Mouse (Mus musculus) testis, adult 2 months (tissue): ENCODE measurements around the gene B3gat3. TPM values are rescaled to one million over a fixed set of nuclear protein-coding genes. Genes with fewer than 3 reads are reported as not detected.
"Not testable (repeated sequence)": the region's sequence is repeated elsewhere in the genome, so short reads cannot be mapped to it uniquely, and the experiment has no call there.

Source experiments
- H3K27ac ChIP-seq: fragments of 200-500 bp; 2 replicates; pipeline ENCODE4 v1.5.1; 2012; ENCODE audit warnings: low read depth, low read length; ENCODE audit not compliant: control insufficient read depth, insufficient read depth
- H3K27me3 ChIP-seq: fragments of 200-500 bp; 2 replicates; pipeline ENCODE4 v1.6.1; 2012; ENCODE audit warnings: mild to moderate bottlenecking, low read length, moderate library complexity; ENCODE audit not compliant: control insufficient read depth, insufficient read depth
- H3K36me3 ChIP-seq: fragments of 200-500 bp; 2 replicates; pipeline ENCODE4 v1.6.1; 2012; ENCODE audit warnings: mild to moderate bottlenecking, low read length; ENCODE audit not compliant: control insufficient read depth, insufficient read depth
- H3K4me1 ChIP-seq: fragments of 200-500 bp; 2 replicates; pipeline ENCODE4 v1.6.1; 2012; ENCODE audit warnings: low read length; ENCODE audit not compliant: control insufficient read depth, insufficient read depth
- H3K4me3 ChIP-seq: fragments of 200-500 bp; 2 replicates; pipeline ENCODE4 v1.5.1; 2012; ENCODE audit warnings: low read depth, mild to moderate bottlenecking, low read length, moderate library complexity, mixed read lengths; ENCODE audit not compliant: control insufficient read depth
- CTCF ChIP-seq: fragments of 200-500 bp; IDR thresholded peaks from 2 replicates; pipeline ENCODE4 v1.5.1; 2012; ENCODE audit warnings: low read depth, mild to moderate bottlenecking, inconsistent platforms, low read length, moderate library complexity; ENCODE audit not compliant: control insufficient read depth, insufficient read depth, insufficient replicate concordance
- POLR2A ChIP-seq: fragments of 200-500 bp; IDR thresholded peaks from 2 replicates; pipeline ENCODE4 v1.6.1; 2012; ENCODE audit warnings: low read depth, mild to moderate bottlenecking, inconsistent platforms, low read length, moderate library complexity; ENCODE audit not compliant: control insufficient read depth
- polyA plus RNA-seq: library from polyadenylated mRNA; depleted of rRNA; stranded (reverse); fragments of >200 nt; gene quantifications from 2 replicates; pipeline ENCODE4 v1.2.3, GENCODE M21; 2012

B3gat3 gene
- polyA plus RNA-seq, 1 experiment = 19.5 TPM

DNA sequence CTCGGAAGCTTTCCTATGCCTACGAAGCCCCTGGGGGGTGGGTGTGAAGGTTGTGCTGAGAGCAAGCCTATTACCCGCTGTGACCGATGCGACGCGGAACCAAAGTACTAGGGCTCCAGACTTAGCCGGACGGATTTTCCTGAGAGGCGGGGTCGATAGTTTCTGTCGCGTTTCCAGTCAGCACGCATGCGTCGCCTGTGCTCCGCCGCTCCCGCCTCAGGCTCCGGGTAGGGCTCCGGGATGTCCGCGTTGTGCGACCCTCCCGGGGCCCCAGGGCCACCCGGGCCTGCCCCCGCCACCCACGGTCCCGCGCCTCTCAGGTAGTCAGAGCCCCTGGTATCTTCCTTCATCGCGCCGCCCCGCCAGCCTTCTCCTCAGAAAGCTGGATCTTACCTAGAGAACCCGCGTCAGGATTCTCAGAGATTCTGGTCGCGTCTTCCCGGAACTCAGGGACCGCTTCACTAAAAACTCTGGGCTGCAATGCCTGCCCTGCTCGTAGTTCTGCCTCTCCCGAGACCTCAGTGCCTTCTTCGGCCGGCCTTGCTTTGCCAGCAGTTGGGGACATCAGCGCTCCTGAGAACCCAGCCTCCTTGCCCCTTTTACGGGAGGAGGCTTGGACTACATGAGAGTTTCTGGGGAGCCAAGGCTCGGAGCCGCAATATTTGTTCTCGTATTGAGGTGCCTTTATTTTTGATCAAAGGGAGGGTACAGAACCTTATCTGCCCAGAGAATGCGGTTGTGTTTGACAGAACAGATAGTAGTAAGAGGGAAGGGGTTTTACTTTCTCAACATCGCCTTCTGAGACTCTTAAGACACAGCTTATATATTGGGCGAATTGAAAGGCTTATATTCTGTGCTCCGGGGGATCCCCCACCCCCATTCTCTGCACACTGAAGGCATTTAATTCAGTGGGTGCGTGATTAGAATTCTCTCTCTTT is 27.1 kb upstream of the B3gat3 start, which contains the start of gene Ints5:
TSS of gene Ints5 (plus strand) at position 177 of the 938 bp plus-strand sequence.
- peak within 1 kb of the TSS; percentile 76 for H3K4me3 ChIP-seq
- H3K36me3 ChIP-seq = no peaks in the 10 kb centered on the region
- peak within 1 kb of the TSS; percentile 73 for H3K27ac ChIP-seq
- H3K4me1 ChIP-seq = peaks cover 16% of the 10 kb centered on the region
- H3K27me3 ChIP-seq = no peaks in the 10 kb centered on the region
- TF ChIP-seq POLR2A = peak; percentile 92
- TF ChIP-seq CTCF = no peak

DNA sequence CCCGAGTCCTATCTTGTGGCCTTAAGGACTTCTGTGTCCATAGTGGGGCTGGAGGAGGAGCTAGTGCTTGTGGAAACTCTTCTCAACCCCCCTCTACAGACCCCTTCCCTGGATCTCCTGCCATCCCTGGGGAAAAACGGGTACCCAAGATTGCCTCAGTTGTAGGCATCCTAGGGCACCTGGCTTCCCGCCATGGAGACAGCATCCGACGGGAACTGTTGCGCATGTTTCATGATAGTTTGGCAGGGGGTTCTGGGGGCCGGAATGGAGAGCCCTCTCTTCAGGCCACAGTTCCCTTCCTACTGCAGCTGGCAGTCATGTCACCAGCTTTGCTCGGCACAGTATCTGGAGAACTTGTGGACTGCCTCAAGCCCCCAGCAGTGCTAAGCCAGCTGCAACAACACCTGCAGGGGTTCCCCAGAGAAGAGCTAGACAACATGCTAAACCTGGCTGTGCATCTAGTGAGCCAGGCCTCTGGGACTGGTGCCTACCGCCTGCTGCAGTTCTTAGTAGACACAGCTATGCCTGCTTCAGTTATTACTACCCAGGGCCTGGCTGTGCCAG is 24.7 kb upstream of the B3gat3 start:
- peaks cover 16% of the 10 kb centered on the region for H3K4me1 ChIP-seq
- H3K4me3 ChIP-seq = no peak overlapping the region
- no peak for TF ChIP-seq POLR2A
- no peak for TF ChIP-seq CTCF
- H3K27ac ChIP-seq = no peak overlapping the region
- no peaks in the 10 kb centered on the region for H3K36me3 ChIP-seq
- no peaks in the 10 kb centered on the region for H3K27me3 ChIP-seq

DNA sequence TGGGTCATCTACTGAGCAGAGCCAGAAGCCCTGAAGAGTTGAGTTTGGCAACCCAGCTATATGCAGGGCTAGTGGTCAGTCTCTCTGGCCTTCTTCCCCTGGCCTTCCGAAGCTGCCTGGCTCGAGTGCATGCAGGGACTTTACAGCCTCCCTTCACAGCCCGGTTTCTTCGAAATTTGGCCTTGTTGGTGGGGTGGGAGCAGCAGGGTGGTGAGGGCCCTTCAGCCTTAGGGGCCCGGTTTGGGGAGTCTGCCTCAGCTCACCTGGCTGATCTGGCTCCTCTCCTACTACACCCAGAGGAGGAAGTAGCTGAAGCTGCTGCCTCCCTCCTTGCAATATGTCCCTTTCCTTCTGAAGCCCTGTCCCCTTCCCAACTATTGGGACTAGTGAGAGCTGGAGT is 23.9 kb upstream of the B3gat3 start:
- H3K27me3 ChIP-seq, H3K36me3 ChIP-seq, H3K27ac ChIP-seq: not testable (repeated sequence)
- Histone ChIP-seq H3K4me3 (peak overlapping the region; percentile 92; the same call in 1 of the 2 replicates), H3K4me1 (peaks cover 16% of the 10 kb centered on the region)

DNA sequence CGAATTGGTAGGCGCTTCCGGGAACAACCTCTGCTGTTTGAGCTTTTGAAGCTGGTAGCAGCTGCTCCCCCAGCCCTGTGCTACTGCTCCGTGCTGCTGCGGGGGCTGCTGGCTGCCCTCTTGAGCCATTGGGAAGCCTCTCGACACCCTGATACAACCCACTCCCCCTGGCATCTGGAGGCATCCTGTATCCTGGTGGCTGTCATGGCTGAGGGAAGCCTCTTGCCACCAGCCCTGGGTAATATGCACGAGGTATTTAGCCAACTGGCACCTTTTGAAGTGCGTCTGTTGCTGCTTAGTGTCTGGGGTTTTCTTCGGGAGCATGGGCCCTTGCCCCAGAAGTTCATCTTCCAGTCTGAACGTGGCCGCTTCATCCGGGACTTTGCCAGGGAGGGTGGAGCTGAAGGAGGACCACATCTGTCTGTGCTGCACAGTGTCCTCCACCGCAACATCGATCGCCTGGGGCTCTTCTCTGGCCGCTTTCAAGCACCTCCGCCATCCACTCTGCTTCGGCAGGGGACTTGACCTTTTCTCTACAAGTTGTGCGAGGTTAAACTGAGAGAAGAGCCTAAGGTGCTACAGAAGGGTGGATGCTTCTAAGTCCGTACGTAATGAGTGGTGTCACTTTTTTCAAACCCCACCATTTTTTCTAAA is 22.8 kb upstream of the B3gat3 start:
- H3K36me3 ChIP-seq, H3K27me3 ChIP-seq: not testable (repeated sequence)
- Histone ChIP-seq H3K27ac (peak overlapping the region; percentile 78), H3K4me1 (peaks cover 16% of the 10 kb centered on the region), H3K4me3 (peak overlapping the region; percentile 92)

DNA sequence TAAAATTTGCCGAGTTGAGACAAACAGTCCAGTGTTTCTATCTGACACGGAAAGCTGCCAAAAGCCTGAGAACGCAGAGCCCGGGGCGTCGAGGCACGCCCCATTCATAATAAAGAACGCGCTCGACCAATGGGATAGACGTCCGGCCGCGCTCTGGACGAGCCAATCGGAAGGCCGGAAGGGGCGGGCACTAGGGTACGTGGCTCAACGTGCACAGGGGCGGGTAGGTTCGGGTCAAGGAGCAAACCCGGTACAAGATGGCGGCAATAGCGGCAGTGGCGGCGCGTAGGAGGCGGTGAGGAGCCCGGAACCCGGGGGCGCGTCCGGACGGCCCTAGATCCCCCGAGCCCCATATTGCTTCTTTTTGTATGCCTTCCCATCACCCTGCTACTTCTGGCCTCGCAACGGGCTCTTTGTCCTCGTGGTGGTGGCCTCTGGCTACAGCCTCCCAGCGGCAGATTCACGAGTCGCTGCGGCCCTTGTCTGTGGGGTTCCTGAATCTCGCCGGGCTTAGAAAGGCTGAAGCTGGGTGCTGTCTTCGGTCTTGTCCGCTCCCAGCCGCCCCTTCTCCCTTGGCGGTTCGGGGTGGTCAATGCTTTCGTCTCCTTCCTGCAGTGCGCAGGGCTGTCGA is 22.2 kb upstream of the B3gat3 start, which contains the start of gene Ganab:
TSS of gene Ganab (plus strand) at position 207 of the 631 bp plus-strand sequence.
- H3K4me3 ChIP-seq = peak within 1 kb of the TSS; percentile 92
- H3K27me3 ChIP-seq = no peaks in the 10 kb centered on the region
- H3K4me1 ChIP-seq = peaks cover 14% of the 10 kb centered on the region
- peak within 1 kb of the TSS; percentile 80 for H3K27ac ChIP-seq
- peaks cover 2% of the 10 kb centered on the region for H3K36me3 ChIP-seq
- peak; percentile 93 for TF ChIP-seq POLR2A
- no peak for TF ChIP-seq CTCF

DNA sequence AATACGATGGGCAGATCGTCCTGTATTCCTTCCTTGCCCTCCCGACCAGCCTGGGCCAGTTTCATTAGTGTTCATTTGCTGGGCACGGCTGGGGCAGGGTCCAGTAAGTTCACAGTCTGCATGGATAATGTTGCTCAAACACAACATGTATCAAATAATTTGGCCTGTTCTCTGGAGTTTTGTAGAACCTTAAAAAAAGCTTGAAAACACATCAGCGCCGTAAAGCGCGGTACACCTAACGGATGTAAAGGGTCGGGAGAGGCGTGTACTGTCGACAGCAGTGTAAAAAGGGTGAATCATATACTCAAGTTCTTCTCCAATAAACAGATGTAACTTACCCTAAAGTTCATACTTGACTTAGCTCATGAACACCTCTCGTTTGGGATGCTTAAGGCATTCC is 21.6 kb upstream of the B3gat3 start:
- Histone ChIP-seq H3K4me3 (peak overlapping the region; percentile 92), H3K27ac (peak overlapping the region; percentile 80), H3K27me3 (no peaks in the 10 kb centered on the region), H3K36me3 (peaks cover 2% of the 10 kb centered on the region), H3K4me1 (peaks cover 13% of the 10 kb centered on the region)
- TF ChIP-seq POLR2A (no peak), CTCF (no peak)

DNA sequence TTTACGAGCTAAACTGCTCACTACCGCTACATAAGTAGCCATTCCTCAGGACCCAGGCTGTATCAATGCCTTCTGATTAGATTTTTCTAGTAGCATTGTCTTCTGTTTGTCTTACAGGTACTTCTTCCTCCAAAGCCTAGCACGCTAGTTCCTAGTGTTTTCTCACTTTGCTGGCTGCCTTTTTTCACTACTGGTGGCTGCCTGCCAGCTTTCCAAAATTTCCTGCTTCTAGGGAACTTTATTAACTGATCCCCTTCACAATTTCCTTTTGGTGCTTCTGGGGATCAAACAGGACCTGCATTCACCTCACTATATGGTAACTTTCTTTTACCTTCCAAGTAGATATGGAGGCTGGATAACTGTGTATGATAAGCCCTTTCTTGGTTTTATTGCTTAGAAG is 21.1 kb upstream of the B3gat3 start:
- H3K27me3 ChIP-seq = no peaks in the 10 kb centered on the region
- TF ChIP-seq POLR2A (no peak), CTCF (no peak)
- H3K4me1 ChIP-seq = peaks cover 10% of the 10 kb centered on the region
- H3K4me3 ChIP-seq = no peak overlapping the region
- H3K27ac ChIP-seq = no peak overlapping the region
- H3K36me3 ChIP-seq = peaks cover 2% of the 10 kb centered on the region
